ENCODE assay signal across 14 mouse cellular contexts in genomic region chr6:12248599-12248998, GRCm38 (mm10).
DNase-seq lines count a peak whose midpoint lies in the region; ATAC-seq and TF ChIP-seq lines count a peak whose summit lies in the region.
"Had no signal": no experiment of that assay in that cellular context is flagged by ENCODE, and none has a peak within 500 bp of the region (broad histone marks: within the 10 kb centered on the region; RNA-seq: fewer than 3 reads in every experiment).

No protein-coding gene starts in this region.

- H3K4me1 ChIP-seq in forebrain, embryonic 14.5 days (ENCODE audit: control insufficient read depth, insufficient read depth, low read length) = no peaks in the 10 kb centered on the region; the same call in 1 of the 2 replicates
- H3K4me1 ChIP-seq in forebrain, embryonic 12.5 days = no peaks in the 10 kb centered on the region
- H3K4me1 ChIP-seq in lung, embryonic 16.5 days (replicated peaks; ENCODE audit: control insufficient read depth, insufficient read depth, low read length) = no peaks in the 10 kb centered on the region
- no peaks in the 10 kb centered on the region for H3K4me1 ChIP-seq in lung, adult 2 months (ENCODE audit: control insufficient read depth, insufficient read depth, low read length)
- H3K4me1 ChIP-seq: embryonic facial prominence, embryonic 12.5 days; kidney, embryonic 15.5 days; liver, embryonic 15.5 days; midbrain, embryonic 12.5 days had no signal

- ATAC-seq in forebrain, embryonic 14.5 days = peak; percentile 65; the same call in 1 of the 2 replicates
- no peak for ATAC-seq in forebrain, embryonic 12.5 days (ENCODE audit: low FRiP score)
- ATAC-seq in lung, embryonic 16.5 days (ENCODE audit: low read depth) = peak; percentile 28
- no peak for ATAC-seq in activated CD4-positive, CD25-positive, alpha-beta regulatory T cell, adult 4 months

- H3K4me2 ChIP-seq in forebrain, embryonic 14.5 days (ENCODE audit: low read length) = no peak overlapping the region
- no peak overlapping the region for H3K4me2 ChIP-seq in forebrain, embryonic 12.5 days
- no peak overlapping the region for H3K4me2 ChIP-seq in lung, embryonic 16.5 days (ENCODE audit: low read depth, low read length)
- H3K4me2 ChIP-seq: embryonic facial prominence, embryonic 12.5 days; kidney, embryonic 15.5 days; liver, embryonic 15.5 days; midbrain, embryonic 12.5 days had no signal

- no peak overlapping the region for H3K9ac ChIP-seq in forebrain, embryonic 14.5 days (ENCODE audit: low read length)
- H3K9ac ChIP-seq in forebrain, embryonic 12.5 days = no peak overlapping the region
- H3K9ac ChIP-seq in lung, embryonic 16.5 days (ENCODE audit: low read length) = no peak overlapping the region
- H3K9ac ChIP-seq: embryonic facial prominence, embryonic 12.5 days; kidney, embryonic 15.5 days; liver, embryonic 15.5 days; midbrain, embryonic 12.5 days had no signal

- no peaks in the 10 kb centered on the region for H3K9me3 ChIP-seq in forebrain, embryonic 14.5 days (replicated peaks; ENCODE audit: control insufficient read depth, low read length)
- H3K9me3 ChIP-seq in forebrain, embryonic 12.5 days = no peaks in the 10 kb centered on the region
- H3K9me3 ChIP-seq in lung, embryonic 16.5 days (ENCODE audit: control insufficient read depth, low read length) = no peaks in the 10 kb centered on the region
- H3K9me3 ChIP-seq: embryonic facial prominence, embryonic 12.5 days; kidney, embryonic 15.5 days; liver, embryonic 15.5 days; midbrain, embryonic 12.5 days had no signal

- TF ChIP-seq POLR2A in lung, adult 2 months (IDR thresholded peaks at IDR 0.05; ENCODE audit: borderline replicate concordance, extremely low read depth, low read depth, low read length) = no peak

- no peak overlapping the region for H3K27ac ChIP-seq in forebrain, embryonic 14.5 days (ENCODE audit: low read depth, low read length)
- H3K27ac ChIP-seq in forebrain, embryonic 12.5 days = no peak overlapping the region
- no peak overlapping the region for H3K27ac ChIP-seq in lung, embryonic 16.5 days (ENCODE audit: low read length)
- H3K27ac ChIP-seq: embryonic facial prominence, embryonic 12.5 days; kidney, embryonic 15.5 days; liver, embryonic 15.5 days; midbrain, embryonic 12.5 days had no signal

- 73% methylated on average over 4 of the region's 4 CpGs for WGBS in forebrain, embryonic 14.5 days
- 87% methylated on average over 4 of the region's 4 CpGs for WGBS in forebrain, embryonic 12.5 days
- WGBS in lung, embryonic 16.5 days = 63% methylated on average over 4 of the region's 4 CpGs
- WGBS in lung, adult 2 months = 57% methylated on average over 4 of the region's 4 CpGs

- TF ChIP-seq CTCF in lung, adult 2 months (IDR thresholded peaks at IDR 0.05; ENCODE audit: insufficient read depth, low read length) = no peak

- intact Hi-C loops in left cerebral cortex, postnatal 25 days (cut with DNase I) = no loop called here

- peak; percentile 43 for DNase-seq in forebrain, embryonic 14.5 days (ENCODE audit: low spot score)
- DNase-seq in lung, adult 2 months = no peak
- peak; percentile 69 to 70 for DNase-seq in cerebellum, postnatal 25 days
- DNase-seq in left cerebral cortex, postnatal 25 days (ENCODE audit: low spot score in 2 of 2) = peak; percentile 12 to 79
- DNase-seq in spleen, postnatal 10 days (ENCODE audit: low spot score in 2 of 2) = no peak
- DNase-seq: retina, postnatal 1 day; thymus, postnatal 4 days had no signal

- no peak overlapping the region for H3K4me3 ChIP-seq in forebrain, embryonic 14.5 days (ENCODE audit: low read depth, low read length)
- no peak overlapping the region for H3K4me3 ChIP-seq in forebrain, embryonic 12.5 days (replicated peaks)
- H3K4me3 ChIP-seq in lung, embryonic 16.5 days (ENCODE audit: low read length) = no peak overlapping the region
- H3K4me3 ChIP-seq in lung, adult 2 months (replicated peaks; ENCODE audit: extremely low read depth, low read depth, low read length) = no peak overlapping the region
- H3K4me3 ChIP-seq: embryonic facial prominence, embryonic 12.5 days; kidney, embryonic 15.5 days; liver, embryonic 15.5 days; midbrain, embryonic 12.5 days had no signal

- H3K36me3 ChIP-seq in forebrain, embryonic 14.5 days (ENCODE audit: control insufficient read depth, insufficient read depth, low read length) = no peaks in the 10 kb centered on the region
- no peaks in the 10 kb centered on the region for H3K36me3 ChIP-seq in forebrain, embryonic 12.5 days (replicated peaks)
- no peaks in the 10 kb centered on the region for H3K36me3 ChIP-seq in lung, embryonic 16.5 days (ENCODE audit: control insufficient read depth, insufficient read depth, low read length)
- H3K36me3 ChIP-seq: embryonic facial prominence, embryonic 12.5 days; kidney, embryonic 15.5 days; liver, embryonic 15.5 days; midbrain, embryonic 12.5 days had no signal

- H3K27me3 ChIP-seq in forebrain, embryonic 14.5 days (replicated peaks; ENCODE audit: control insufficient read depth, insufficient read depth, low read length) = no peaks in the 10 kb centered on the region
- no peaks in the 10 kb centered on the region for H3K27me3 ChIP-seq in forebrain, embryonic 12.5 days
- H3K27me3 ChIP-seq in lung, embryonic 16.5 days (ENCODE audit: control insufficient read depth, insufficient read depth, low read depth, low read length) = no peaks in the 10 kb centered on the region
- H3K27me3 ChIP-seq: embryonic facial prominence, embryonic 12.5 days; kidney, embryonic 15.5 days; liver, embryonic 15.5 days; midbrain, embryonic 12.5 days had no signal

Comparison
In these comparisons a context has a peak if more than half of its experiments do, and no peak if none do; other contexts are left out.
1. ATAC-seq: peak in forebrain, embryonic 14.5 days (single experiment) and lung, embryonic 16.5 days (single experiment); none in forebrain, embryonic 12.5 days (single experiment) and activated CD4-positive, CD25-positive, alpha-beta regulatory T cell, adult 4 months (single experiment).
2. DNase-seq: peak in forebrain, embryonic 14.5 days (single experiment), cerebellum, postnatal 25 days (2 of 2) and left cerebral cortex, postnatal 25 days (2 of 2); none in lung, adult 2 months (single experiment) and spleen, postnatal 10 days (0 of 2).